Mouse (Mus musculus): ENCODE measurements around the gene Chaf1a.

DNA sequence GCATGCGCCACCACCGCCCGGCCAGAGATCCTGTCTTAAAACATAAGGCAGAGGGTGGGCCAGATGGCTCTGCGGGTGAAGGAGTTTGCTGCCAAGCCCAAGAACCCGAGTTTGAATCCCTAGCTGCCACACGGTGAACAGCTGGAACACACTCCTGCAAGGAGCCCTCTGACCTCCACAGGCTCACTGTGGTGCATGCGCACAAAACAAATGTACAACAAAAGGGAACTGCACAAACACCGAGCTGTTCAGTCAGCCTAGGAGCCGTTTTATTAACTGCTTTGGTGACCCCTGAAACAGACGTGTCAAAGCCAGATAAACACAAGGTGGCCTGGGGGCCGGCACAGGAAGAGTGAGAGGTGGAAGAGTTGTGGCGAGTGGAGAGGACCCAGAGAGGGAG is 79.2 kb downstream of the Chaf1a start:
- TF ChIP-seq CTCF (IDR thresholded peaks at IDR 0.05; ENCODE audit: insufficient read depth, low read length): no peak
- TF ChIP-seq POLR2A (IDR thresholded peaks at IDR 0.05; ENCODE audit: borderline replicate concordance, extremely low read depth, low read depth, low read length): no peak
